ENCODE assay signal across 8 mouse cellular contexts in genomic region chr8:70660273-70660725, GRCm38 (mm10). TPM values are rescaled to one million over a fixed set of nuclear protein-coding genes. Genes with fewer than 3 reads are reported as not detected.
DNase-seq lines count a peak whose midpoint lies in the region; ATAC-seq and TF ChIP-seq lines count a peak whose summit lies in the region.

Pgpep1 (minus strand) TSS chr8:70660388.

- peaks cover 26% of the 10 kb centered on the region for H3K36me3 ChIP-seq in E14TG2a.4 (ENCODE audit: insufficient read depth, low read length)
- no peaks in the 10 kb centered on the region for H3K36me3 ChIP-seq in hindbrain, embryonic 16.5 days (ENCODE audit: control insufficient read depth, insufficient read depth, low read length)
- H3K36me3 ChIP-seq in limb, embryonic 11.5 days (ENCODE audit: control insufficient read depth, insufficient read depth, low read length), result no peaks in the 10 kb centered on the region
- no peaks in the 10 kb centered on the region for H3K36me3 ChIP-seq in midbrain, embryonic 11.5 days (ENCODE audit: control insufficient read depth, insufficient read depth, low read length)

- TF ChIP-seq CTCF in E14TG2a.4 (conservative IDR thresholded peaks at IDR 0.05; ENCODE audit: low read length), result no peak

- H3K4me3 ChIP-seq in E14TG2a.4 (replicated peaks; ENCODE audit: low read length), result peak within 1 kb of the TSS; percentile 93
- H3K4me3 ChIP-seq in hindbrain, embryonic 16.5 days (ENCODE audit: low read length), result peak within 1 kb of the TSS; percentile 75
- peak within 1 kb of the TSS; percentile 68 for H3K4me3 ChIP-seq in limb, embryonic 11.5 days (ENCODE audit: low read depth, low read length)
- H3K4me3 ChIP-seq in midbrain, embryonic 11.5 days (ENCODE audit: low read depth, low read length), result peak within 1 kb of the TSS; percentile 79

- H3K9me3 ChIP-seq in E14TG2a.4 (ENCODE audit: low read length), result no peaks in the 10 kb centered on the region
- no peaks in the 10 kb centered on the region for H3K9me3 ChIP-seq in hindbrain, embryonic 16.5 days (ENCODE audit: control insufficient read depth, low read length)
- no peaks in the 10 kb centered on the region for H3K9me3 ChIP-seq in limb, embryonic 11.5 days (ENCODE audit: control insufficient read depth, low read length)
- H3K9me3 ChIP-seq in midbrain, embryonic 11.5 days (ENCODE audit: control insufficient read depth, low read length), result no peaks in the 10 kb centered on the region

- peak; percentile 46 for ATAC-seq in hindbrain, embryonic 16.5 days
- peak; percentile 72 for ATAC-seq in limb, embryonic 11.5 days (ENCODE audit: insufficient number of reproducible peaks, low FRiP score, low TSS enrichment, low read depth)
- ATAC-seq in midbrain, embryonic 11.5 days (ENCODE audit: low FRiP score), result peak; percentile 45

- peak within 1 kb of the TSS; percentile 79 for H3K9ac ChIP-seq in hindbrain, embryonic 16.5 days (ENCODE audit: low read depth, low read length)
- peak within 1 kb of the TSS; percentile 72 for H3K9ac ChIP-seq in limb, embryonic 11.5 days (ENCODE audit: low read length)
- peak within 1 kb of the TSS; percentile 82 for H3K9ac ChIP-seq in midbrain, embryonic 11.5 days (ENCODE audit: low read length)

- H3K4me2 ChIP-seq in hindbrain, embryonic 16.5 days (ENCODE audit: low read length), result peak within 1 kb of the TSS; percentile 96
- peak within 1 kb of the TSS; percentile 92 for H3K4me2 ChIP-seq in limb, embryonic 11.5 days (ENCODE audit: low read depth, severe bottlenecking)
- peak within 1 kb of the TSS; percentile 91 for H3K4me2 ChIP-seq in midbrain, embryonic 11.5 days

- WGBS in hindbrain, embryonic 16.5 days, result 3% methylated on average over 14 of the region's 14 CpGs
- WGBS in limb, embryonic 11.5 days, result 3% methylated on average over 14 of the region's 14 CpGs
- 2% methylated on average over 14 of the region's 14 CpGs for WGBS in midbrain, embryonic 11.5 days

- H3K27ac ChIP-seq in hindbrain, embryonic 16.5 days (ENCODE audit: low read depth, low read length), result peak within 1 kb of the TSS; percentile 62
- H3K27ac ChIP-seq in limb, embryonic 11.5 days (replicated peaks; ENCODE audit: low read depth, low read length), result peak within 1 kb of the TSS; percentile 79
- peak within 1 kb of the TSS; percentile 48; the same call in 1 of the 2 replicates for H3K27ac ChIP-seq in midbrain, embryonic 11.5 days (ENCODE audit: low read depth, low read length)

- peaks cover 57% of the 10 kb centered on the region for H3K4me1 ChIP-seq in E14TG2a.4 (replicated peaks; ENCODE audit: low read depth, low read length)
- peaks cover 9% of the 10 kb centered on the region for H3K4me1 ChIP-seq in hindbrain, embryonic 16.5 days (ENCODE audit: control insufficient read depth, insufficient read depth, low read depth, low read length)
- H3K4me1 ChIP-seq in limb, embryonic 11.5 days (ENCODE audit: control insufficient read depth, insufficient read depth, low read length), result peaks cover 13% of the 10 kb centered on the region; the same call in 1 of the 2 replicates
- H3K4me1 ChIP-seq in midbrain, embryonic 11.5 days (ENCODE audit: control insufficient read depth, insufficient read depth, low read length), result peaks cover 37% of the 10 kb centered on the region

- no peaks in the 10 kb centered on the region for H3K27me3 ChIP-seq in E14TG2a.4 (ENCODE audit: insufficient read depth, low read length)
- no peaks in the 10 kb centered on the region for H3K27me3 ChIP-seq in hindbrain, embryonic 16.5 days (replicated peaks; ENCODE audit: control insufficient read depth, insufficient read depth, low read length)
- no peaks in the 10 kb centered on the region; the same call in 1 of the 2 replicates for H3K27me3 ChIP-seq in limb, embryonic 11.5 days (ENCODE audit: control insufficient read depth, insufficient read depth, low read length)
- H3K27me3 ChIP-seq in midbrain, embryonic 11.5 days (ENCODE audit: control insufficient read depth, insufficient read depth, low read length), result no peaks in the 10 kb centered on the region

- no peak for DNase-seq in adrenal gland, postnatal 10 days
- DNase-seq in forelimb bud, embryonic 11.5 days (ENCODE audit: low read depth, low spot score), result peak; percentile 61
- peak; percentile 68 for DNase-seq in limb, embryonic 11.5 days (ENCODE audit: low spot score)
- peak; percentile 90 for DNase-seq in midbrain, embryonic 11.5 days (ENCODE audit: low spot score, missing footprints)
- DNase-seq in ovary, postnatal 10 days (ENCODE audit: low spot score), result no peak
- no peak for DNase-seq in right cerebral cortex, postnatal 4 days

RNA-seq across cellular contexts. Expression of gene Pgpep1, which starts in this region (rescaled TPM):
- total RNA-seq in adrenal gland, postnatal 10 days (2021), result 10 to 100 TPM; 65.7 to 80.6 TPM
- polyA plus RNA-seq in hindbrain, embryonic 16.5 days (2015; fragmentation: Nextera tagmentation; extraction: Ambion mirVana), result 78.3 and 87.6 TPM in 2 replicates
- 48.9 and 59.4 TPM in 2 replicates for polyA plus RNA-seq in limb, embryonic 11.5 days (2014; fragmentation: Nextera tagmentation; extraction: Ambion mirVana)
- 103 and 108 TPM in 2 replicates for polyA plus RNA-seq in midbrain, embryonic 11.5 days (2014; fragmentation: Nextera tagmentation; extraction: Ambion mirVana)

Comparison
In these comparisons a context has a peak if more than half of its experiments do, and no peak if none do; other contexts are left out.
1. DNase-seq: peak in forelimb bud, embryonic 11.5 days (single experiment), limb, embryonic 11.5 days (single experiment) and midbrain, embryonic 11.5 days (single experiment); none in adrenal gland, postnatal 10 days (single experiment), ovary, postnatal 10 days (single experiment) and right cerebral cortex, postnatal 4 days (single experiment).
2. Peak in every context shown above with its lines, with median percentiles within 50 percentile points of each other: H3K4me3 ChIP-seq, ATAC-seq, H3K27ac ChIP-seq, H3K4me2 ChIP-seq and H3K9ac ChIP-seq.